Mouse (Mus musculus): Measurements from ENCODE around the gene Zfp512b.

- no peak for TF ChIP-seq CTCF (conservative IDR thresholded peaks at IDR 0.05; ENCODE audit: low read length)
- no peak for TF ChIP-seq NANOG (IDR thresholded peaks at IDR 0.05; ENCODE audit: borderline replicate concordance, low read length)
- TF ChIP-seq POU5F1 (IDR thresholded peaks at IDR 0.05; ENCODE audit: borderline replicate concordance, low read length) = no peak
These were observed 6.5 kb downstream of the Zfp512b start for GRCm38 (mm10) chr2:181586124-181586523.
